Mouse (Mus musculus): ENCODE data around the gene Fat4.

- TF ChIP-seq MXI1 (IDR thresholded peaks at IDR 0.05; ENCODE audit: low read depth, low read length) (no peak), CTCF (conservative IDR thresholded peaks at IDR 0.05 in 1 of 2, IDR thresholded peaks at IDR 0.05 in 1 of 2; ENCODE audit: low read depth in 2 of 2, low read length in 2 of 2) (no peak), MEF2A (IDR thresholded peaks at IDR 0.05; ENCODE audit: borderline replicate concordance, low read depth, low read length) (no peak), RCOR1 (conservative IDR thresholded peaks at IDR 0.05; ENCODE audit: low read depth, low read length) (no peak), NRF1 (IDR thresholded peaks at IDR 0.05; ENCODE audit: low read depth, low read length) (no peak), HCFC1 (IDR thresholded peaks at IDR 0.05; ENCODE audit: low read depth, low read length) (no peak), MYC (IDR thresholded peaks at IDR 0.05; ENCODE audit: low read depth, low read length) (no peak), ZMIZ1 (IDR thresholded peaks at IDR 0.05; ENCODE audit: low read depth, low read length) (no peak), CHD2 (IDR thresholded peaks at IDR 0.05; ENCODE audit: low read length) (no peak), TCF12 (IDR thresholded peaks at IDR 0.05; ENCODE audit: low read depth, low read length) (no peak), RAD21 (IDR thresholded peaks at IDR 0.05; ENCODE audit: low read depth, low read length) (no peak), JUND (conservative IDR thresholded peaks at IDR 0.05; ENCODE audit: low read depth, low read length) (no peak), ZNF384 (IDR thresholded peaks at IDR 0.05; ENCODE audit: low read depth, low read length) (no peak), SIN3A (IDR thresholded peaks at IDR 0.05; ENCODE audit: low read length) (no peak)
Observed at GRCm38 (mm10) chr3:38918926-38919325, 32.2 kb downstream of the Fat4 start.

Data from CH12.LX (cell line).